Mouse (Mus musculus) hindbrain, embryonic 13.5 days (tissue): ENCODE measurements around the gene Frmd5. TPM values are rescaled to one million over a fixed set of nuclear protein-coding genes. Genes with fewer than 3 reads are reported as not detected.
"Not testable (repeated sequence)": the region's sequence is repeated elsewhere in the genome, so short reads cannot be mapped to it uniquely, and the experiment has no call there.

Source experiments
- ATAC-seq: fragments of 200-750 bp; cut with Nextera tagmentation; 2 replicates; pipeline ENCODE4 v1.8.0; 2017; ENCODE audit warnings: moderate TSS enrichment; ENCODE audit not compliant: low FRiP score
- H3K27ac ChIP-seq: fragments of 300-500 bp; sonication (generic); 2 replicates; pipeline ENCODE4 v1.5.1; 2015; ENCODE audit warnings: inconsistent platforms, mild to moderate bottlenecking, moderate library complexity
- H3K27me3 ChIP-seq: fragments of 300-500 bp; sonication (generic); 2 replicates; pipeline ENCODE4 v1.6.1; 2015; ENCODE audit warnings: mild to moderate bottlenecking, inconsistent platforms
- H3K36me3 ChIP-seq: fragments of 300-500 bp; sonication (generic); 2 replicates; pipeline ENCODE4 v1.6.1; 2015; ENCODE audit warnings: mild to moderate bottlenecking, inconsistent platforms
- H3K4me1 ChIP-seq: fragments of 300-500 bp; sonication (generic); replicated peaks from 2 replicates; pipeline ENCODE4 v1.6.1; 2015; ENCODE audit warnings: inconsistent platforms
- H3K4me2 ChIP-seq: fragments of 300-500 bp; sonication (generic); 2 replicates; pipeline ENCODE4 v1.6.1; 2015; ENCODE audit warnings: inconsistent platforms, mild to moderate bottlenecking, moderate library complexity
- H3K4me3 ChIP-seq: fragments of 300-500 bp; sonication (generic); 2 replicates; pipeline ENCODE4 v1.5.1; 2015; ENCODE audit warnings: mild to moderate bottlenecking, inconsistent platforms
- H3K9ac ChIP-seq: fragments of 300-500 bp; sonication (generic); 2 replicates; pipeline ENCODE4 v1.6.1; 2015; ENCODE audit warnings: mild to moderate bottlenecking, inconsistent platforms
- H3K9me3 ChIP-seq: fragments of 300-500 bp; sonication (generic); 2 replicates; pipeline ENCODE4 v1.6.1; 2016; ENCODE audit warnings: inconsistent platforms
- WGBS: fragments of 180-500 bp; shearing (Covaris S2); methylation state at CpG from one replicate; pipeline ENCODE4 v1.1.7; 2015; 5-methylcytosine and 5-hydroxymethylcytosine counted together
- polyA plus RNA-seq: library from polyadenylated mRNA; unstranded; fragments of >200 nt; fragmentation: Nextera tagmentation; extraction: Ambion mirVana; gene quantifications from 2 replicates; pipeline ENCODE4 v1.2.1, GENCODE M21; 2015

Gene Frmd5
- polyA plus RNA-seq, 1 experiment from 2014 or later, result 33.0 TPM

GRCm38 (mm10) chr2:121575741-121576201, 231.1 kb downstream of the Frmd5 start:
- 0 out of 2 replicates have a peak, but pooled peaks have one; percentile 15 for ATAC-seq
- Histone ChIP-seq H3K27ac (no peak overlapping the region), H3K27me3 (no peaks in the 10 kb centered on the region), H3K36me3 (peaks cover 24% of the 10 kb centered on the region), H3K4me1 (no peaks in the 10 kb centered on the region; the same call in 1 of the 2 replicates), H3K4me2 (no peak overlapping the region), H3K9ac (no peak overlapping the region), H3K4me3 (no peak overlapping the region), H3K9me3 (no peaks in the 10 kb centered on the region)
- WGBS, result 57% methylated on average over 8 of the region's 8 CpGs

DNA sequence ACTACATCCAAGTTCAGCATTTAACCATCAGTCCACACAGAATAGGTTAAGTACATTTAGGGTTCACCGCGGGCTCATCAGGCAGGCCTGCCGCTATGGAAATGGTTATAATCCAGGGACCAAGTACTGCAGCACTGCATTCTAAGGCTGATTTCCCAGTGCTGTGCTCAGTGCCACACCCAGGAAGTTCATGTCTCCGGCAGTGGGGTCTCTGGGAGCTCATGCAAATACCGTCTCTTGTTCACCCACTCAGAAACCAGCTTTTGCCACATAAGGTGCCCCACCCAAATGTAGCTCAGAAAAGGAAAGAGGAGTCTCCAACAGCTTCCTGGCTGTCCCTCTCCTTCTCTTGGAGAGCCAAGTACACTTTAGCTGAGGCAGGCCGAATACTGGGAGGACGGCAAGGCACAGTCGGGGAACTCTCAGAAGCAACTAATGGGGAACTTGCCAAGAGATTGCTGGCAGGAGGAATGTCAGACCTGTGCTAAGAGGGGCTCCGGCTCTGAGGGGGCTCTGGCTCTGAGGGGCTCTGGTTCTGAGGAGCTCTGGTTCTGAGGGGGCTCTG, 232.7 kb downstream of the Frmd5 start:
- Histone ChIP-seq H3K36me3 (peaks cover 32% of the 10 kb centered on the region), H3K9me3 (no peaks in the 10 kb centered on the region)
- WGBS, result 82% methylated on average over 9 of the region's 9 CpGs

DNA sequence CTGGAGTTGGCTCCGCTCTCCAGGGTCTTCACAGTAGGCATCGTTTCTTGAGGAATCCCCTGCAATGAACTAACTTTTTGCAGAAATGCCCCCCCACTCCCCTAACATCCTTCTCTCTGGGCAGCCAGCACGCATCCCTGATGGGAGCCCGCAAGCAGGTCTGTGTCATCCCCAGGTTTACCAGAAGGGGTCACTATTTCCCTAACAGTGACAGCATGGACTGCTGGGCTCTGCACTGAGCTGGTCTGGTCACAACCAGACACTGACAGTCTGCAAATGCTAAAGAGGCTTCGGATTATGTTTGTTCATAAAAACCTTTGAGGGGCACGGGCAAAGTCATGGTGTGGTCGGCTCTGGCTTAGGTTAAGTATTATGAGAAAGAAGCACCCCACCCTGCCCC, 235.1 kb downstream of the Frmd5 start:
- Histone ChIP-seq H3K27ac (no peak overlapping the region), H3K4me3 (no peak overlapping the region), H3K4me2 (no peak overlapping the region), H3K9ac (no peak overlapping the region), H3K4me1 (no peaks in the 10 kb centered on the region; the same call in 1 of the 2 replicates), H3K27me3 (no peaks in the 10 kb centered on the region), H3K36me3 (peaks cover 47% of the 10 kb centered on the region), H3K9me3 (no peaks in the 10 kb centered on the region)
- peak; percentile 90 for ATAC-seq
- 21% methylated on average over 7 of the region's 7 CpGs for WGBS

More for the DNA sequence above, 232.7 kb downstream of the Frmd5 start:
- H3K4me1 ChIP-seq, result no peaks in the 10 kb centered on the region; the same call in 1 of the 2 replicates
- ATAC-seq, result no peak
- H3K4me2 ChIP-seq, result no peak overlapping the region
- no peak overlapping the region for H3K4me3 ChIP-seq
- no peak overlapping the region for H3K9ac ChIP-seq
- no peak overlapping the region for H3K27ac ChIP-seq
- H3K27me3 ChIP-seq, result no peaks in the 10 kb centered on the region

GRCm38 (mm10) chr2:121570999-121571655, 235.8 kb downstream of the Frmd5 start:
- peaks cover under 1% of the 10 kb centered on the region; the same call in 1 of the 2 replicates for H3K4me1 ChIP-seq
- WGBS, result 83% methylated on average over 8 of the region's 8 CpGs

GRCm38 (mm10) chr2:121570049-121570448, 236.8 kb downstream of the Frmd5 start:
- H3K4me2 ChIP-seq, result no peak overlapping the region
- peaks cover 48% of the 10 kb centered on the region for H3K36me3 ChIP-seq
- H3K9ac ChIP-seq, result no peak overlapping the region
- H3K9me3 ChIP-seq, result no peaks in the 10 kb centered on the region
- ATAC-seq, result no peak
- WGBS, result 94% methylated on average over 3 of the region's 3 CpGs
- H3K27ac ChIP-seq, result no peak overlapping the region
- no peak overlapping the region for H3K4me3 ChIP-seq
- 0 out of 2 replicates have a peak, but pooled peaks cover 7% of the 10 kb centered on the region for H3K4me1 ChIP-seq
- H3K27me3 ChIP-seq, result no peaks in the 10 kb centered on the region

More at GRCm38 (mm10) chr2:121570999-121571655, 235.8 kb downstream of the Frmd5 start:
- H3K4me3 ChIP-seq, result no peak overlapping the region
- H3K9ac ChIP-seq, result no peak overlapping the region
- H3K36me3 ChIP-seq, result peaks cover 51% of the 10 kb centered on the region
- no peaks in the 10 kb centered on the region for H3K27me3 ChIP-seq
- H3K4me2 ChIP-seq, result no peak overlapping the region
- no peaks in the 10 kb centered on the region for H3K9me3 ChIP-seq
- no peak for ATAC-seq
- no peak overlapping the region for H3K27ac ChIP-seq

GRCm38 (mm10) chr2:121565911-121566310, 241.0 kb downstream of the Frmd5 start:
- Histone ChIP-seq H3K4me2 (no peak overlapping the region), H3K9ac (no peak overlapping the region), H3K4me1 (0 out of 2 replicates have a peak, but pooled peaks cover 7% of the 10 kb centered on the region), H3K4me3 (no peak overlapping the region), H3K36me3 (peaks cover 61% of the 10 kb centered on the region), H3K9me3 (no peaks in the 10 kb centered on the region), H3K27me3 (no peaks in the 10 kb centered on the region), H3K27ac (peak overlapping the region; percentile 50; the same call in 1 of the 2 replicates)
- peak; percentile 59; the same call in 1 of the 2 replicates for ATAC-seq
- WGBS, result 52% methylated on average over 5 of the region's 5 CpGs

GRCm38 (mm10) chr2:121563117-121563516, 243.8 kb downstream of the Frmd5 start:
- ATAC-seq, result no peak
- no peaks in the 10 kb centered on the region for H3K9me3 ChIP-seq
- WGBS, result 93% methylated on average over 3 of the region's 3 CpGs
- no peak overlapping the region for H3K4me2 ChIP-seq
- H3K27me3 ChIP-seq, result no peaks in the 10 kb centered on the region
- H3K9ac ChIP-seq, result no peak overlapping the region
- H3K36me3 ChIP-seq, result peaks cover 61% of the 10 kb centered on the region
- H3K4me3 ChIP-seq, result no peak overlapping the region
- H3K4me1 ChIP-seq, result 0 out of 2 replicates have a peak, but pooled peaks cover 7% of the 10 kb centered on the region
- H3K27ac ChIP-seq, result no peak overlapping the region

- no peak overlapping the region for H3K4me2 ChIP-seq
- peaks cover 82% of the 10 kb centered on the region for H3K36me3 ChIP-seq
Measured at GRCm38 (mm10) chr2:121551271-121551670, 255.6 kb downstream of the Frmd5 start.

DNA sequence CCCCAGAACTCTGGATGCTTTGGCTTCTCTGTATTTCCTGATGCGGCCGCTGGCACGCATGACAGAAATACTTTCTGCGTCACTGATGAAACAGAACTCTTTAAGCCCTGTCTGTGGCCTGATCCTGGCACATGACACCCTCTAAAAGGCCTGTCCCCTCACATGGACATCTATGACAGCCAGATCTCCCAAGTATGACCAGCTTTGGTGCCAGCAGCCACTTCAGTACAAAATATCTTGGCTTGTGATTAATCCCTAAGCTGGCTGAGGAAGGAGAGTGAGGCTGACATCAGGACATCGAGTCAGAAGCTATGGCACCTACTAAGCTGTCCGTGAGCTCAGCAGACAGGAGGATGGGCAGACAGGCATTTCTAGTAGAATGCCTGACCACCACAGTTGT, 257.3 kb downstream of the Frmd5 start:
- Histone ChIP-seq H3K27ac (no peak overlapping the region), H3K9me3 (no peaks in the 10 kb centered on the region), H3K4me1 (no peaks in the 10 kb centered on the region), H3K4me3 (no peak overlapping the region), H3K4me2 (no peak overlapping the region), H3K27me3 (no peaks in the 10 kb centered on the region), H3K36me3 (peaks cover 80% of the 10 kb centered on the region), H3K9ac (no peak overlapping the region)
- ATAC-seq, result no peak
- WGBS, result 92% methylated on average over 6 of the region's 6 CpGs

More at GRCm38 (mm10) chr2:121551271-121551670, 255.6 kb downstream of the Frmd5 start:
- Histone ChIP-seq H3K4me1 (no peaks in the 10 kb centered on the region), H3K27me3 (no peaks in the 10 kb centered on the region), H3K9ac (no peak overlapping the region), H3K9me3 (no peaks in the 10 kb centered on the region), H3K4me3 (no peak overlapping the region), H3K27ac (no peak overlapping the region)
- 90% methylated on average over 8 of the region's 8 CpGs for WGBS
- ATAC-seq, result no peak

DNA sequence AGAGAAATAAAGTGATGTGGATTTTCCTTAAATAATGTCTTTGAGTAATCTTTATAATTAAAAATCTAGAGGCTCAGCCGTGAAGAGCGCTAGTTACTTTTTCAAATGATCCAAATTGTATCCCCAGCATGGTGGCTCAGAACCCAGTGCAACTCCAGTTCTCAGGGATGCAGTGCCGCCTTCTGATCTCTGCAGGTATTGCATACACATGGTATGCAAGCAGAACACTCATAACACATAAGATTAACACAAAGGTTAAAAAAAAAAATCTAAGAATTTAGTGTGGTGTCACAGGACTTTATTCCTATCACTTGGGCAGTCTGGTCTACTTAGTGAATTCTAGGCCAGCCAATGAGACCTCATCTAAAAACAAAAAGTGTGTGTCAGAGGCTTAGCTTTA, 262.1 kb downstream of the Frmd5 start:
- Histone ChIP-seq H3K4me3 (no peak overlapping the region), H3K27ac (no peak overlapping the region), H3K4me2 (no peak overlapping the region), H3K36me3 (peaks cover 69% of the 10 kb centered on the region), H3K9me3 (no peaks in the 10 kb centered on the region), H3K9ac (no peak overlapping the region), H3K27me3 (no peaks in the 10 kb centered on the region), H3K4me1 (no peaks in the 10 kb centered on the region)
- 97% methylated on average over 3 of the region's 3 CpGs for WGBS
- no peak for ATAC-seq

DNA sequence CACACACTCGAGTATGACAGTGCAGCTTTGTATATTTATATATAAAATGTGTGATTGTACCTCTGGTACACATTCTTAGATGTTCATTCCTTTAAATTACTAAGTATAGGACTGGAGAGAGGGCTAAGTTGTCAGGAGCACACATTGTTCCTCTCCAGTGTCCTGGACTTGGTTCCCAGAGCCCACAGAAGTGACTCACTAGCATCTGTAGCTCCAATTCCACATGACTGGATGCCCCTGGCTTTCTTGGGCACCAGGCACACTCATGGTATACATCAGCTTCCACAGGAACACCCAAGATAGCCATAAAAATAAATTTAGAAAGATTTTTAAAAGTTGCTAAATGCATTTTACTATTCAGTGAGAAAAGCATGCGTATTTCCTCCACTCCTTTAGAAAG, 281.8 kb downstream of the Frmd5 start:
- H3K4me2 ChIP-seq, result no peak overlapping the region
- H3K4me1 ChIP-seq, result no peaks in the 10 kb centered on the region
- no peak for ATAC-seq
- WGBS, result 92% methylated on average over 2 of the region's 2 CpGs
- H3K4me3 ChIP-seq, result no peak overlapping the region
- H3K9ac ChIP-seq, result no peak overlapping the region
- H3K27ac ChIP-seq, result no peak overlapping the region
- H3K9me3 ChIP-seq, result no peaks in the 10 kb centered on the region
- H3K27me3 ChIP-seq, result no peaks in the 10 kb centered on the region
- H3K36me3 ChIP-seq, result peaks cover 6% of the 10 kb centered on the region; the same call in 1 of the 2 replicates

- H3K9me3 ChIP-seq, H3K4me2 ChIP-seq: not testable (repeated sequence)
- 95% methylated on average over 3 of the region's 3 CpGs for WGBS
Measured at GRCm38 (mm10) chr2:121522830-121523229, 284.1 kb downstream of the Frmd5 start.

More at GRCm38 (mm10) chr2:121522830-121523229, 284.1 kb downstream of the Frmd5 start:
- not testable (repeated sequence) for H3K4me1 ChIP-seq, H3K4me3 ChIP-seq, H3K9ac ChIP-seq, ATAC-seq, H3K27me3 ChIP-seq, H3K27ac ChIP-seq
- peaks cover 15% of the 10 kb centered on the region for H3K36me3 ChIP-seq
